Mouse (Mus musculus) forebrain, embryonic 15.5 days (tissue): ENCODE measurements around the gene Spata3. TPM values are rescaled to one million over a fixed set of nuclear protein-coding genes. Genes with fewer than 3 reads are reported as not detected.
"Not testable (repeated sequence)": the region's sequence is repeated elsewhere in the genome, so short reads cannot be mapped to it uniquely, and the experiment has no call there.

ENCODE experiments used
- ATAC-seq: fragments of 200-750 bp; cut with Nextera tagmentation; replicated peaks from 2 replicates; pipeline ENCODE4 v1.8.0; 2017; ENCODE audit warnings: mild to moderate bottlenecking, moderate TSS enrichment, moderate library complexity
- H3K27ac ChIP-seq: fragments of 300-500 bp; sonication (generic); replicated peaks from 2 replicates; pipeline ENCODE4 v1.5.1; 2015; ENCODE audit warnings: mild to moderate bottlenecking, inconsistent platforms
- H3K27me3 ChIP-seq: fragments of 300-500 bp; sonication (generic); 2 replicates; pipeline ENCODE4 v1.6.1; 2015; ENCODE audit warnings: inconsistent platforms
- H3K36me3 ChIP-seq: fragments of 300-500 bp; sonication (generic); 2 replicates; pipeline ENCODE4 v1.6.1; 2015; ENCODE audit warnings: mild to moderate bottlenecking, inconsistent platforms
- H3K4me1 ChIP-seq: fragments of 300-500 bp; sonication (generic); 2 replicates; pipeline ENCODE4 v1.6.1; 2015; ENCODE audit warnings: inconsistent platforms
- H3K4me2 ChIP-seq: fragments of 300-500 bp; sonication (generic); replicated peaks from 2 replicates; pipeline ENCODE4 v1.6.1; 2015; ENCODE audit warnings: mild to moderate bottlenecking, inconsistent platforms
- H3K4me3 ChIP-seq: fragments of 300-500 bp; sonication (generic); 2 replicates; pipeline ENCODE4 v1.5.1; 2015; ENCODE audit warnings: mild to moderate bottlenecking, inconsistent platforms
- H3K9ac ChIP-seq: fragments of 300-500 bp; sonication (generic); replicated peaks from 2 replicates; pipeline ENCODE4 v1.6.1; 2015; ENCODE audit warnings: mild to moderate bottlenecking, inconsistent platforms
- H3K9me3 ChIP-seq: fragments of 300-500 bp; sonication (generic); 2 replicates; pipeline ENCODE4 v1.6.1; 2016; ENCODE audit warnings: inconsistent platforms
- WGBS: fragments of 180-500 bp; shearing (Covaris S2); methylation state at CpG from one replicate; pipeline ENCODE4 v1.1.7; 2015; ENCODE audit warnings: mixed read lengths; 5-methylcytosine and 5-hydroxymethylcytosine counted together
- polyA plus RNA-seq: library from polyadenylated mRNA; unstranded; fragments of >200 nt; fragmentation: Nextera tagmentation; extraction: Ambion mirVana; gene quantifications from 2 replicates; pipeline ENCODE4 v1.2.1, GENCODE M21; 2015

The Spata3 gene
- polyA plus RNA-seq, 1 experiment from 2014 or later: 0.66 TPM

DNA sequence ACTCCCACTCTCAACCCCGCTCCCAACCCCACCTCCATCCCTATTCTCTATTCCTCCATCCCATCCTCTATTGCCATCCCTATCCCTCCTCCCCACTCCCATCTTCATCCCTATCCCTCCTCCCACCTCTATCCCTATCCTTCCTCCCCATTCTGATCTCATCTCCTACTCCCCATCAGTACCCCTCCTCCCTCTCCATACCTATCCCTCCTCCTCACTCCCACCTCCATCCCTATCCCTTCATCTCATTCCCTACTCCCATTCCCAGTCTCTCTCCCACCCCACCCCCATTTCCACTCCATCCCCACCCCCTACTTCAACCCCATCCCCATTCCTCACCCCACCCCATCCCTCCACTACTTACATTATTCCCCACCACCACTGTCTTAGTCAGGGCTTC is 19.4 kb upstream of the Spata3 start:
- WGBS: 100% methylated on average over 1 of the region's 1 CpGs
- Histone ChIP-seq H3K9me3 (no peaks in the 10 kb centered on the region), H3K27ac (no peak overlapping the region), H3K9ac (no peak overlapping the region), H3K4me1 (no peaks in the 10 kb centered on the region), H3K36me3 (no peaks in the 10 kb centered on the region), H3K4me2 (no peak overlapping the region), H3K4me3 (no peak overlapping the region), H3K27me3 (no peaks in the 10 kb centered on the region)
- no peak for ATAC-seq

DNA sequence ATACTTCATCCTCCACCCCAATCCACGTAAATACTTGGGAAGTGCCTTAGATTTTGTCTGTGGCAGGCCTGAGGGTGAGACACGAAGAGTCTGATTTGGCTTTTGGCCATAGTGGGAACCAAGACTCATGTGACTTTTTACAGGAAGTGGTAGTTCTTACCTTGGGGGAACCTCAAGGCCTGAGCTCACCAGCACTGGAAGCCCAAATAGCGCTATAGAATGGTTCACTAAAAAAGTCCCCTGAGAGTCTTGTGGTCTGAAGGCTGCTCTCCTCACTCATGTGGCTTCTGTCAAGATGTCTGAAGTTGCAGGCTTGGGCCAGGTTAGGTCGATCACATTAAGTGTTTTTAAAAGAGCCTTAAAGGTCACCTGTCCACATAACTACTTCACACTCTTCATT is 18.6 kb upstream of the Spata3 start:
- Histone ChIP-seq H3K4me3 (no peak overlapping the region), H3K36me3 (no peaks in the 10 kb centered on the region), H3K9ac (no peak overlapping the region), H3K27ac (no peak overlapping the region), H3K9me3 (no peaks in the 10 kb centered on the region), H3K4me1 (no peaks in the 10 kb centered on the region), H3K4me2 (no peak overlapping the region), H3K27me3 (no peaks in the 10 kb centered on the region)
- WGBS: 83% methylated on average over 4 of the region's 4 CpGs
- no peak for ATAC-seq

- 84% methylated on average over 18 of the region's 18 CpGs for WGBS
- Histone ChIP-seq H3K9ac (no peak overlapping the region), H3K4me2 (no peak overlapping the region), H3K4me1 (no peaks in the 10 kb centered on the region), H3K9me3 (no peaks in the 10 kb centered on the region), H3K36me3 (no peaks in the 10 kb centered on the region), H3K27me3 (no peaks in the 10 kb centered on the region), H3K27ac (no peak overlapping the region), H3K4me3 (no peak overlapping the region)
- no peak for ATAC-seq
These were observed 16.6 kb upstream of the Spata3 start for GRCm38 (mm10) chr1:85999853-86000570.

- Histone ChIP-seq H3K36me3 (no peaks in the 10 kb centered on the region), H3K9me3 (no peaks in the 10 kb centered on the region), H3K4me2 (no peak overlapping the region), H3K4me1 (peaks cover 7% of the 10 kb centered on the region; the same call in 1 of the 2 replicates), H3K27ac (no peak overlapping the region), H3K4me3 (no peak overlapping the region), H3K9ac (no peak overlapping the region), H3K27me3 (no peaks in the 10 kb centered on the region)
- WGBS: 89% methylated on average over 10 of the region's 10 CpGs
- no peak for ATAC-seq
These were observed 11.1 kb upstream of the Spata3 start for GRCm38 (mm10) chr1:86005540-86005939.

DNA sequence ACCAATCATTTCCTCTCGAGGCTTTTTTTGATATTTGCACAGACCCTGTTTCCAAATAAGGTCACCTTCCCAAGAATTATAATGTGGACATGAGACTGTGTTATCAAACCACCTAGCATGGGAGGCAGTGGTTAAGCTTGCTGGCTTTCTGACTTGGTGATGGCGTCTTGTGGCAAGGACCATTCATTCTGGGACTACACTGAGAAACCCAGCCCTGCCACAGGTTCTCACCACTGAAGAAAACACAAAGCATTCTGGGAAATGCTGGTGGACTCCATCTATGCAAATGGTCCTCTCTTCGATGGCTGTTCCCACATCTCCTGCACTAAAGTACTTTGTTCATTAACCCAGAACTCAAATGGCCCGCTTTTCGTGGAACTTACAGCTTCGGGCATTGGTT is 10.6 kb upstream of the Spata3 start:
- H3K4me1 ChIP-seq: peaks cover 7% of the 10 kb centered on the region; the same call in 1 of the 2 replicates
- H3K9me3 ChIP-seq: no peaks in the 10 kb centered on the region
- H3K9ac ChIP-seq: no peak overlapping the region
- H3K4me2 ChIP-seq: no peak overlapping the region
- ATAC-seq: no peak
- H3K4me3 ChIP-seq: no peak overlapping the region
- 86% methylated on average over 6 of the region's 6 CpGs for WGBS
- no peaks in the 10 kb centered on the region for H3K27me3 ChIP-seq
- no peak overlapping the region for H3K27ac ChIP-seq
- H3K36me3 ChIP-seq: no peaks in the 10 kb centered on the region

GRCm38 (mm10) chr1:86007778-86008177 is 8.8 kb upstream of the Spata3 start:
- Histone ChIP-seq H3K4me2 (0 out of 2 replicates have a peak overlapping the region, but pooled peaks have one; percentile 6), H3K9ac (no peak overlapping the region), H3K9me3 (no peaks in the 10 kb centered on the region), H3K4me1 (peaks cover 7% of the 10 kb centered on the region; the same call in 1 of the 2 replicates), H3K27ac (no peak overlapping the region), H3K36me3 (no peaks in the 10 kb centered on the region), H3K4me3 (no peak overlapping the region), H3K27me3 (no peaks in the 10 kb centered on the region)
- 1% methylated on average over 7 of the region's 7 CpGs for WGBS
- ATAC-seq: peak; percentile 87

DNA sequence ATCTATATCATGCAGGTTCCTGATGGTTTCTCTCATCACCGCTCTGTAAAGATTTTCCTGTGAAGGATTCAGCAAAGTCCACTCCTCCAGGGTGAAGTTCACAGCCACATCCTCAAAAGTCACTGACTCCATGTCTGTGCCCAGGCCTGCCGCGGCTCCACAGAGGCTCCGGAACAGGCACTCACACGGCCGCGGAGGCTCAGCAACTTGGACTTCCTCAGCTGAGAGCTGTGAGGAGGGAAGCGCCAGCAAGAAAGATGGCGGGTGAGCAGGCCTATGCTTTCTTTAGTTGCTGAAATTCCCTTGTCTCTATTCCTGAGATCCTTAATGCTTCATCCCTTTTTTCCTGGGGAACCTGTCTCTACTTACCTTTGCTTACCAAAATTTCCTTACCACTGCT is 858 bp upstream of the Spata3 start:
- ATAC-seq, H3K4me1 ChIP-seq: not testable (repeated sequence)
- WGBS: 96% methylated on average over 9 of the region's 9 CpGs

DNA sequence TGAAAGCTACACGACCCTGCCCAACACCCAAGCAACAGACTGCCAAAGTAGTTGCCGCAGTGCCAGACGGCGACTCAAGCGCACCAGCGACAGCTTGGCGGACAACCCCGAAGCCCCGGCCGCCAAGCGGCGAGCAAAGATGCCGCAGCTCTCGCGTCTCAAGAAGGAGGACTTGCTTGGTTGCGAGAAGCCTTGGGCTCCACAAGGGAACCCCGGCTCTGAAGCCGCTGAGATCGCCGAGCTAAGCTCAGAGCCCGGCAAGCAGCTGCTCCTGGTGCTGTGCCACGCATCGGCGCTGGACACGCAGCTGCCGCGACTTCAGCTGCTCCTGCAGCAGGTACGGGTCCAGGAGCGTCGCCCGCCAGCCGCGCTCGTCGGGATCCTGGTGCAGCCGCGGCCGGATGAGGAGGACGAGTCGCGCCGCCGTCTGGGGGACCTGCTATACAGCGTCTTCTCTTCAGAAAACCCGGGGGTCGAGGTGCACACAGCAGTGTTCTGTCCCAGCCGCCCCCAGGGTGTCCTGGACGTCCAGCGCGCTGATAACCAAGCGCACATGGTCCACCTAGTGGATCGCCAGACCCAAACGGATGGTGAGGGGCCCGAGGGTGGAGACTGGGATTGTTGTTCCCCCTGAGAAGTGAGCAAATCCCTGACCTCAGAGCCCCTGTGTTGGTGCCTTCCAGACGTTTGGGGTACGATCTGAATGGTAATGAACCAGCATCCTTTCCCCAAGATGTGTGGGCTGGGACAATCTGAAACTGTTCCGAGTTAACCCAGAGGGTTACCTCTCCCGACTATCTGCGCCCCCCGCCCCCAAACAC is 1.8 kb downstream of the Spata3 start:
- WGBS: 3% methylated on average over 60 of the region's 60 CpGs

More for the DNA sequence above, 858 bp upstream of the Spata3 start:
- not testable (repeated sequence) for H3K4me2 ChIP-seq, H3K9me3 ChIP-seq, H3K4me3 ChIP-seq, H3K36me3 ChIP-seq, H3K27ac ChIP-seq, H3K9ac ChIP-seq
- peaks cover 16% of the 10 kb centered on the region; the same call in 1 of the 2 replicates for H3K27me3 ChIP-seq

DNA sequence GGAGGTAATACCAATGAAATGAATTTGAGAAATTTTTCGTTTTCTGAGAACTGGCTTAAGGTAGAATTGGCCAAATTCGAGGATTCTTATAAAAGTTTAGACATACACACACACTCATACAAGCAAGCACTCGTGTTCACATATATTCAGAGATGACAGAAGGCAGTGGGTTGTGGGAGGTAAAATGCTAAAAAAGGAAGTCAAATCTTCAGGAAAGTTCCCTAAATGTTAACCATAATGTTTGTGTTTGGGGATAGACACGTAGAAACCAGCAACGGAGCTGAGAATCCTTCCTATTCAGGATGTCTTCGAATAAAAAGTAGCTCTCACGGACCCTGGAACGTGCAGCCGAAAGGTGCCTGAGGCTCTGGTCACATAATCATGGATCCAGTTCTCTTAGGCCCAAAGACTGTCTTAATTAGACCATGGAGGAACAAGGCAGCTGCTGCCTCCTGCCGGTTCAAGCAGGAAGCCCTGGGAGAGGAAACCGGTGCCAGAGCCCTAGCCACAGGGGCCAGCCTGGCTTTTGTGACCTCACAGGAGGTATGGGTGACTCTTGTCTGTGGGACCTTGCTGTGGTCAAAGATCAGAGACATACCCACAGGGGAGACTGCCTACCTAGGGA is 4.9 kb downstream of the Spata3 start:
- Histone ChIP-seq H3K4me3 (no peak overlapping the region), H3K27me3 (peaks cover 16% of the 10 kb centered on the region; the same call in 1 of the 2 replicates), H3K4me1 (peaks cover 10% of the 10 kb centered on the region), H3K36me3 (no peaks in the 10 kb centered on the region), H3K4me2 (no peak overlapping the region), H3K9me3 (no peaks in the 10 kb centered on the region), H3K9ac (no peak overlapping the region), H3K27ac (no peak overlapping the region)
- no peak for ATAC-seq
- WGBS: 67% methylated on average over 11 of the region's 11 CpGs

More for the DNA sequence above, 1.8 kb downstream of the Spata3 start:
- Histone ChIP-seq H3K27ac (no peak overlapping the region), H3K4me1 (peaks cover 10% of the 10 kb centered on the region), H3K4me2 (peak overlapping the region; percentile 98), H3K27me3 (peaks cover 16% of the 10 kb centered on the region; the same call in 1 of the 2 replicates), H3K9me3 (no peaks in the 10 kb centered on the region), H3K9ac (peak overlapping the region; percentile 64), H3K4me3 (peak overlapping the region; percentile 52), H3K36me3 (no peaks in the 10 kb centered on the region)
- peak; percentile 89 for ATAC-seq

- Histone ChIP-seq H3K4me2 (no peak overlapping the region), H3K4me3 (no peak overlapping the region), H3K27me3 (no peaks in the 10 kb centered on the region), H3K36me3 (no peaks in the 10 kb centered on the region), H3K4me1 (peaks cover 10% of the 10 kb centered on the region), H3K9ac (no peak overlapping the region), H3K9me3 (no peaks in the 10 kb centered on the region), H3K27ac (peak overlapping the region; percentile 75)
- ATAC-seq: peak; percentile 89
- WGBS: 10% methylated on average over 11 of the region's 11 CpGs
These were observed 15.8 kb downstream of the Spata3 start for GRCm38 (mm10) chr1:86032273-86032987.

DNA sequence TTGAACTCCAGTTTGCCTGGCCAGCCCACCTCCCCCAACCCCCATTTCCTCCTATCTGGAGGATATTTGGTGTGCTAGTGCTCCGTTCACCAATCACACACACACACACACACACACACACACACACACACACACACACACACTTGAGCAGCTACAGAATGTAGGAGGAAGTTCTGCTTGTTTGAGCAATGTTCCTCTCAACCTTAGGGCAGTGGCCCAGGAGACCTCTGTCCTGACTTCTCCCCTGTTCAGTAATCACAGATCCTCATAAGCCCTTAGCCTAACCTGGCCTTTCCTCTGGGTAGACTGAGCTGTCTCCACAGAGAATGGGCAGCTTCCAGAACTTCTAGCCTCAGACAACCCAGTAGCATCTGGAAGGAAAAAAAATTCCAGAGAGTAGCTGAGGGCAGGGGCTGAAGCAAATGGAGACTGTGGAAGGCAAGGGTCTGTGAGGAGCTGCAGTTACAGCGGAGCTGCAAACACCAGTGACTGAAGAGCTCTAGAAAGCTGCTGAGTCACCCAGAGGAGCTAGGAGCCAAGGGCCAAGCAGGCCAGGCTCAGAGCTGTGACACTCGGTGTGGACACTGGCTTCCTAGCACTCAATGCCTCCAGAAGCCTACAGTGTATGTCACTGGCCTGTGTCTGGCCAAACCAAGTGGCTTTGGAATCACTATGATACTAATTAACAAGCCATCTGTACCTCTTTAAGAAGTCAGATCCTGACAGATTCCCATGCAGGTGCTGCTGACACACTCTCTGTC is 21.8 kb downstream of the Spata3 start:
- Histone ChIP-seq H3K36me3 (no peaks in the 10 kb centered on the region), H3K27me3 (no peaks in the 10 kb centered on the region), H3K4me1 (no peaks in the 10 kb centered on the region), H3K4me2 (no peak overlapping the region), H3K9ac (no peak overlapping the region), H3K27ac (no peak overlapping the region), H3K9me3 (peaks cover 6% of the 10 kb centered on the region; the same call in 1 of the 2 replicates), H3K4me3 (no peak overlapping the region)
- ATAC-seq: no peak; the same call in 1 of the 2 replicates
- 88% methylated on average over 3 of the region's 3 CpGs for WGBS
